Mouse (Mus musculus) retina, postnatal 1 day (tissue): ENCODE results near the gene Nr3c2.

Experiments used
- DNase-seq: peaks from one replicate; pipeline ENCODE4 v3.0.0-alpha.2; 2012

Nr3c2 gene

GRCm38 (mm10) chr8:76972947-76973552 is 73.8 kb downstream of the Nr3c2 start:
- peak; percentile 83 for DNase-seq

- DNase-seq: no peak
Measured at GRCm38 (mm10) chr8:76977907-76978306, 78.7 kb downstream of the Nr3c2 start.

GRCm38 (mm10) chr8:76984082-76984481 is 84.8 kb downstream of the Nr3c2 start:
- no peak for DNase-seq

GRCm38 (mm10) chr8:76984851-76985250 is 85.6 kb downstream of the Nr3c2 start:
- DNase-seq: no peak

- no peak for DNase-seq
Measured at GRCm38 (mm10) chr8:76987876-76988275, 88.6 kb downstream of the Nr3c2 start.

- DNase-seq: no peak
Measured at GRCm38 (mm10) chr8:76998276-76998675, 99.0 kb downstream of the Nr3c2 start.

- peak; percentile 66 for DNase-seq
Measured at GRCm38 (mm10) chr8:77009425-77009824, 110.2 kb downstream of the Nr3c2 start.

GRCm38 (mm10) chr8:77011985-77012384 is 112.7 kb downstream of the Nr3c2 start:
- DNase-seq: peak; percentile 8

- DNase-seq: no peak
Measured at GRCm38 (mm10) chr8:77012641-77013040, 113.4 kb downstream of the Nr3c2 start.

GRCm38 (mm10) chr8:77016713-77017112 is 117.5 kb downstream of the Nr3c2 start:
- DNase-seq: no peak

GRCm38 (mm10) chr8:77023837-77024710 is 124.8 kb downstream of the Nr3c2 start:
- no peak for DNase-seq

- no peak for DNase-seq
Measured at GRCm38 (mm10) chr8:77031213-77031612, 132.0 kb downstream of the Nr3c2 start.

GRCm38 (mm10) chr8:77033706-77034464 is 134.6 kb downstream of the Nr3c2 start:
- DNase-seq: no peak

GRCm38 (mm10) chr8:77034465-77034829 is 135.2 kb downstream of the Nr3c2 start:
- no peak for DNase-seq

GRCm38 (mm10) chr8:77041214-77041613 is 142.0 kb downstream of the Nr3c2 start:
- no peak for DNase-seq

GRCm38 (mm10) chr8:77044849-77045248 is 145.6 kb downstream of the Nr3c2 start:
- no peak for DNase-seq

- DNase-seq: no peak
Measured at GRCm38 (mm10) chr8:77045711-77046110, 146.5 kb downstream of the Nr3c2 start.

- no peak for DNase-seq
Measured at GRCm38 (mm10) chr8:77046217-77046616, 147.0 kb downstream of the Nr3c2 start.

- DNase-seq: no peak
Measured at GRCm38 (mm10) chr8:77046731-77047130, 147.5 kb downstream of the Nr3c2 start.

- DNase-seq: no peak
Measured at GRCm38 (mm10) chr8:77051399-77052275, 152.4 kb downstream of the Nr3c2 start.

- DNase-seq: no peak
Measured at GRCm38 (mm10) chr8:77055492-77056021, 156.3 kb downstream of the Nr3c2 start.

GRCm38 (mm10) chr8:77056853-77057252 is 157.6 kb downstream of the Nr3c2 start:
- DNase-seq: no peak
